Mouse (Mus musculus) heart, adult 2 months (tissue): ENCODE measurements around the gene Cd79b. TPM values are rescaled to one million over a fixed set of nuclear protein-coding genes. Genes with fewer than 3 reads are reported as not detected.
A peak's percentile ranks its signal among the peaks of the same experiment; 100 is the strongest.

Experiments used
- DNase-seq, 2 experiments: peaks; one replicate each; pipeline ENCODE4 v3.0.0; 2021
- H3K27ac ChIP-seq: fragments of 200-600 bp; 2 replicates; pipeline ENCODE4 v1.8.1; 2022
- H3K27me3 ChIP-seq: fragments of 200-500 bp; 2 replicates; pipeline ENCODE4 v1.6.1; 2012; ENCODE audit warnings: mild to moderate bottlenecking, low read length, inconsistent platforms, mixed read lengths; ENCODE audit not compliant: control insufficient read depth, insufficient read depth
- H3K36me3 ChIP-seq: fragments of 200-500 bp; 2 replicates; pipeline ENCODE4 v1.6.1; 2012; ENCODE audit warnings: low read length, inconsistent platforms; ENCODE audit not compliant: control insufficient read depth, insufficient read depth
- H3K4me1 ChIP-seq: fragments of 200-500 bp; 2 replicates; pipeline ENCODE4 v1.6.1; 2011; ENCODE audit warnings: low read length; ENCODE audit not compliant: control insufficient read depth, insufficient read depth
- H3K4me3 ChIP-seq: fragments of 200-600 bp; 2 replicates; pipeline ENCODE4 v1.8.1; 2022
- H3K79me2 ChIP-seq: fragments of 200-500 bp; replicated peaks from 2 replicates; pipeline ENCODE4 v1.6.1; 2012; ENCODE audit warnings: mild to moderate bottlenecking, inconsistent platforms, low read length, moderate library complexity, mixed read lengths; ENCODE audit not compliant: control insufficient read depth, insufficient read depth
- H3K9ac ChIP-seq: fragments of 200-500 bp; 2 replicates; pipeline ENCODE4 v1.6.1; 2012; ENCODE audit warnings: low read depth, mild to moderate bottlenecking, control low read depth, inconsistent platforms, low read length, mixed read lengths
- CTCF ChIP-seq: fragments of 200-600 bp; IDR thresholded peaks from 2 replicates; pipeline ENCODE4 v1.8.1; 2022; ENCODE audit warnings: antibody characterized with exemption, mild to moderate bottlenecking, moderate library complexity
- EP300 ChIP-seq: fragments of 200-500 bp; IDR thresholded peaks from 2 replicates; pipeline ENCODE4 v1.6.1; 2011; ENCODE audit warnings: low read depth, low read length, control low read depth; ENCODE audit not compliant: insufficient read depth
- POLR2A ChIP-seq: fragments of 200-500 bp; IDR thresholded peaks from 2 replicates; pipeline ENCODE4 v1.6.1; 2011; ENCODE audit warnings: mild to moderate bottlenecking, low read depth, low read length, control low read depth; ENCODE audit not compliant: insufficient read depth
- WGBS: fragments of 180-500 bp; shearing (Covaris S2); methylation state at CpG from one replicate; pipeline ENCODE4 v1.1.7; 2018; 5-methylcytosine and 5-hydroxymethylcytosine counted together
- intact Hi-C: fragments of 180-260 bp; cut with DNase I; formaldehyde crosslinking; loops from one replicate; pipeline ENCODE4 v1.15.1; 2025
- polyA plus RNA-seq: library from polyadenylated mRNA; depleted of rRNA; stranded (reverse); fragments of >200 nt; gene quantifications from 2 replicates; pipeline ENCODE4 v1.2.3, GENCODE M21; 2012
- total RNA-seq, 2 experiments: library from RNA; stranded (reverse); gene quantifications; 2 replicates each; pipeline ENCODE4 v1.2.3; 2021

Cd79b gene
- total and polyA plus RNA-seq, 3 experiments = 1.7 to 10.1 (median 3.0) TPM

DNA sequence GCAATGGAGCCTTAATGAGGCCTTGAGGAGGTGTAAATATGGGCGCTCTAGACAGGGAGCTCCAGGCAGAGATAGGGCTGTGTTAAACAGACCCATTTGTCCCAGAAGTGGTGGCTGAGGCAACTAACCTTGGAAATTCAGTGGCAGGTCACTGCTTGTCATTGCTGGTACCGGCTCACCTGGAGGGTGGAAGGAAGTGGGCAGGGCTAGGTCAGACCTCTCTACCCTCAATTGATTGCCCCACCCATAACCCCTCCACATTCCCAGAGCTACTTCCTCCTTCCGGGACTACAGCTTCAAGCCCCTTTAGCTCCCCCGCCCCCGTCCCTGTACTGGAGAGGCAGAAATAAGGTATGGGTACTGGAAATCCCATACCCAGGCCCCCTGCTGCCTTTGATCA lies 1.0 kb downstream of the Cd79b start:
- intact Hi-C loops = no loop called here
- DNase-seq = no peak
- H3K36me3 ChIP-seq = no peaks in the 10 kb centered on the region
- TF ChIP-seq EP300 (no peak), POLR2A (no peak), CTCF (no peak)
- H3K4me3 ChIP-seq = no peak overlapping the region
- H3K79me2 ChIP-seq = no peaks in the 10 kb centered on the region
- no peaks in the 10 kb centered on the region for H3K27me3 ChIP-seq
- 61% methylated on average over 5 of the region's 5 CpGs for WGBS
- H3K4me1 ChIP-seq = no peaks in the 10 kb centered on the region
- H3K9ac ChIP-seq = no peak overlapping the region
- H3K27ac ChIP-seq = no peak overlapping the region

DNA sequence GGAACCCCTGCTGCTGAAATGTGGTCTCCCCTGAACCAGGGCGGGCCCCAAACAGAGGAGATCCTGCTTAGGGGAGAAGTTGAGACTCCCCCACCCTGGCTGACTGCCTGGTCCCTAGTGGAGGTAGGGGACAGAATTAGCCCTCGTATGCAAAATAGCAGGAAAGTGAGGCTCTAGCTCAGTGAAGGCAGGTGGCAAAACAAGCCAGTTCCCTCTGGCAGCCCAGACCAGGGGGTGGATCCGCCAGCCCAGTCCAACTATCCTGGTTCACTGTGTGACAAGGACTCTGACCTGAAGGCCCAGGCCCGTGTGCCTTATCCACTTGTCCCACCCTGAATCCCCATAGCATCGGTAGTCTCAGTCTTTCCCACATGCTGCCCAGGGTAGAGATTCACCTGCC lies 4.4 kb downstream of the Cd79b start:
- Histone ChIP-seq H3K4me1 (no peaks in the 10 kb centered on the region), H3K4me3 (no peak overlapping the region), H3K9ac (no peak overlapping the region), H3K79me2 (no peaks in the 10 kb centered on the region), H3K36me3 (no peaks in the 10 kb centered on the region), H3K27me3 (no peaks in the 10 kb centered on the region), H3K27ac (no peak overlapping the region)
- 83% methylated on average over 5 of the region's 5 CpGs for WGBS
- intact Hi-C loops = no loop called here
- peak in 1 of 2 experiments; percentile 44 for DNase-seq
- TF ChIP-seq EP300 = no peak
- no peak for TF ChIP-seq POLR2A
- no peak for TF ChIP-seq CTCF

- 70% methylated on average over 11 of the region's 11 CpGs for WGBS
- intact Hi-C loops = no loop called here
- no peak overlapping the region for H3K4me3 ChIP-seq
- H3K79me2 ChIP-seq = no peaks in the 10 kb centered on the region
- TF ChIP-seq CTCF (no peak), POLR2A (no peak), EP300 (no peak)
- H3K9ac ChIP-seq = no peak overlapping the region
- no peak overlapping the region for H3K27ac ChIP-seq
- H3K36me3 ChIP-seq = no peaks in the 10 kb centered on the region
- H3K4me1 ChIP-seq = no peaks in the 10 kb centered on the region
- DNase-seq = peak in 1 of 2 experiments; percentile 61
- H3K27me3 ChIP-seq = no peaks in the 10 kb centered on the region
Observed at GRCm38 (mm10) chr11:106308162-106308561, 6.4 kb downstream of the Cd79b start.

DNA sequence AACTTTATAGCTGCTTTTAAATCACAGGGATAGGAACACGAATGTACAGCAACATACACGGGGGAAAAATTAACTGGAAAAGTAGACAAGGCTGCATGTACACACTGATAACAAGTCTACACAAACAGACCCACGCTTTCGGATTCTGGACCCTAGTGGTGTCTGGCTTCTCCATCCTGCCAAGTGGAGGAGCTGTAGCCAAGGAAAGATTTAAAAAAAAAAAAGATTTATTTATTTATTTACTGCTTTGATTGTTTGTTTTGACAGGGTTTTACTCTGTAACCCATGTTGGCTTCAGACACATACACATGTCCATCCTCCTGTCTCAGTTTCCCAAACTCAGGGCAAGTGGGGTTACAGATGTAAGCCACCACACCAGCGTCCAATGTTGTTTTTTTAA lies 7.1 kb downstream of the Cd79b start:
- no peak for TF ChIP-seq EP300
- no peak for TF ChIP-seq POLR2A
- TF ChIP-seq CTCF = no peak
- Histone ChIP-seq H3K9ac (no peak overlapping the region), H3K4me1 (no peaks in the 10 kb centered on the region), H3K27ac (no peak overlapping the region), H3K36me3 (no peaks in the 10 kb centered on the region), H3K79me2 (no peaks in the 10 kb centered on the region), H3K4me3 (no peak overlapping the region), H3K27me3 (no peaks in the 10 kb centered on the region)
- DNase-seq = no peak
- intact Hi-C loops = no loop called here
- 49% methylated on average over 5 of the region's 5 CpGs for WGBS

GRCm38 (mm10) chr11:106306758-106307157 lies 7.8 kb downstream of the Cd79b start:
- no peak for DNase-seq
- no peaks in the 10 kb centered on the region for H3K27me3 ChIP-seq
- no peak for TF ChIP-seq CTCF
- TF ChIP-seq EP300 = no peak
- TF ChIP-seq POLR2A = no peak
- no peak overlapping the region for H3K4me3 ChIP-seq
- no peak overlapping the region for H3K9ac ChIP-seq
- no peaks in the 10 kb centered on the region for H3K4me1 ChIP-seq
- intact Hi-C loops = no loop called here
- H3K79me2 ChIP-seq = no peaks in the 10 kb centered on the region
- no peaks in the 10 kb centered on the region for H3K36me3 ChIP-seq
- no peak overlapping the region for H3K27ac ChIP-seq
- WGBS = 90% methylated on average over 9 of the region's 9 CpGs

DNA sequence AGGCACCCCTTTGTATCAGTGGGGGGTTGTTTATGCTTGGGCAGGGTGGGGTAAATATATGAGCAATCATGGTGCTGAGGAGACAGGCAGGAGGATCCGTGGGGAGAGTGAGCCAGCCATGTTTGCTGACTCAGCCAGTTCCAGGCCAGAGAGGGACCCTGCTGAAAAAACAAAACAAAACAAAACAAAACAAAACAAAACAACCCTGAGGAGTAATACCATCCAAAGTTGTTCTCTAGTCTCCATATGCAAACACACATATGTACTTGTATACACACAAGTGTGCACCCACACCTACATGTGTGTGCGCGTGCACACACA lies 8.5 kb downstream of the Cd79b start:
- intact Hi-C loops = no loop called here
- Histone ChIP-seq H3K27me3 (no peaks in the 10 kb centered on the region), H3K4me3 (no peak overlapping the region), H3K9ac (no peak overlapping the region), H3K79me2 (no peaks in the 10 kb centered on the region), H3K27ac (no peak overlapping the region), H3K36me3 (no peaks in the 10 kb centered on the region), H3K4me1 (no peaks in the 10 kb centered on the region)
- TF ChIP-seq POLR2A (no peak), CTCF (no peak), EP300 (no peak)
- 82% methylated on average over 3 of the region's 3 CpGs for WGBS
- DNase-seq = no peak
